Mouse (Mus musculus): Measurements from ENCODE around the gene Nsg2. TPM values are rescaled to one million over a fixed set of nuclear protein-coding genes. Genes with fewer than 3 reads are reported as not detected.
"Not testable (repeated sequence)": the region's sequence is repeated elsewhere in the genome, so short reads cannot be mapped to it uniquely, and the experiment has no call there.

Gene Nsg2
- polyA plus RNA-seq, 2 experiments, result 3.2 to 17.5 TPM

- DNase-seq (ENCODE audit: low spot score) (no peak), ATAC-seq (ENCODE audit: low FRiP score, low read depth) (no peak)
- no peak overlapping the region for H3K4me3 ChIP-seq (replicated peaks; ENCODE audit: low read length)
- H3K27me3 ChIP-seq (ENCODE audit: control insufficient read depth, insufficient read depth, low read length), result no peaks in the 10 kb centered on the region
- H3K4me2 ChIP-seq (replicated peaks; ENCODE audit: low read depth, low read length, severe bottlenecking), result no peak overlapping the region
- TF ChIP-seq POLR2A (IDR thresholded peaks at IDR 0.05; ENCODE audit: borderline replicate concordance, extremely low read depth, insufficient read depth, insufficient read length), result no peak
- H3K9me3 ChIP-seq (ENCODE audit: control insufficient read depth, low read length), result no peaks in the 10 kb centered on the region
- no peak overlapping the region for H3K9ac ChIP-seq (ENCODE audit: low read depth, low read length, severe bottlenecking)
- no peak overlapping the region for H3K27ac ChIP-seq (replicated peaks; ENCODE audit: low read depth, low read length)
- H3K4me1 ChIP-seq (ENCODE audit: control insufficient read depth, insufficient read depth, low read length), result no peaks in the 10 kb centered on the region
- WGBS, result 53% methylated on average over 8 of the region's 8 CpGs
- H3K36me3 ChIP-seq (ENCODE audit: control insufficient read depth, insufficient read depth, low read length), result no peaks in the 10 kb centered on the region
Measured at GRCm38 (mm10) chr11:31974826-31975225, 25.4 kb upstream of the Nsg2 start.

GRCm38 (mm10) chr11:31975678-31976077, 24.6 kb upstream of the Nsg2 start:
- Histone ChIP-seq H3K4me1 (ENCODE audit: control insufficient read depth, insufficient read depth, low read length) (no peaks in the 10 kb centered on the region), H3K4me2 (replicated peaks; ENCODE audit: low read depth, low read length, severe bottlenecking) (no peak overlapping the region), H3K9ac (ENCODE audit: low read depth, low read length, severe bottlenecking) (no peak overlapping the region), H3K4me3 (replicated peaks; ENCODE audit: low read length) (no peak overlapping the region), H3K9me3 (ENCODE audit: control insufficient read depth, low read length) (no peaks in the 10 kb centered on the region), H3K36me3 (ENCODE audit: control insufficient read depth, insufficient read depth, low read length) (no peaks in the 10 kb centered on the region), H3K27me3 (ENCODE audit: control insufficient read depth, insufficient read depth, low read length) (no peaks in the 10 kb centered on the region), H3K27ac (replicated peaks; ENCODE audit: low read depth, low read length) (no peak overlapping the region)
- no peak for DNase-seq (ENCODE audit: low spot score)
- no peak for ATAC-seq (ENCODE audit: low FRiP score, low read depth)
- no peak for TF ChIP-seq POLR2A (IDR thresholded peaks at IDR 0.05; ENCODE audit: borderline replicate concordance, extremely low read depth, insufficient read depth, insufficient read length)
- WGBS, result 78% methylated on average over 5 of the region's 5 CpGs

- Histone ChIP-seq H3K27ac (replicated peaks; ENCODE audit: low read depth, low read length) (no peak overlapping the region), H3K9me3 (ENCODE audit: control insufficient read depth, low read length) (no peaks in the 10 kb centered on the region), H3K4me3 (replicated peaks; ENCODE audit: low read length) (no peak overlapping the region), H3K36me3 (ENCODE audit: control insufficient read depth, insufficient read depth, low read length) (no peaks in the 10 kb centered on the region), H3K27me3 (ENCODE audit: control insufficient read depth, insufficient read depth, low read length) (no peaks in the 10 kb centered on the region), H3K9ac (ENCODE audit: low read depth, low read length, severe bottlenecking) (no peak overlapping the region), H3K4me1 (ENCODE audit: control insufficient read depth, insufficient read depth, low read length) (no peaks in the 10 kb centered on the region), H3K4me2 (replicated peaks; ENCODE audit: low read depth, low read length, severe bottlenecking) (no peak overlapping the region)
- ATAC-seq (ENCODE audit: low FRiP score, low read depth), result no peak
- no peak for TF ChIP-seq POLR2A (IDR thresholded peaks at IDR 0.05; ENCODE audit: borderline replicate concordance, extremely low read depth, insufficient read depth, insufficient read length)
- WGBS, result 71% methylated on average over 5 of the region's 5 CpGs
- no peak for DNase-seq (ENCODE audit: low spot score)
Measured at GRCm38 (mm10) chr11:31976137-31976536, 24.1 kb upstream of the Nsg2 start.

GRCm38 (mm10) chr11:31980089-31980488, 20.2 kb upstream of the Nsg2 start:
- H3K9me3 ChIP-seq (ENCODE audit: control insufficient read depth, low read length); H3K9ac ChIP-seq (ENCODE audit: low read depth, low read length, severe bottlenecking); H3K4me3 ChIP-seq (replicated peaks; ENCODE audit: low read length); H3K4me1 ChIP-seq (ENCODE audit: control insufficient read depth, insufficient read depth, low read length); H3K27ac ChIP-seq (replicated peaks; ENCODE audit: low read depth, low read length); H3K27me3 ChIP-seq (ENCODE audit: control insufficient read depth, insufficient read depth, low read length); ATAC-seq (ENCODE audit: low FRiP score, low read depth); H3K4me2 ChIP-seq (replicated peaks; ENCODE audit: low read depth, low read length, severe bottlenecking); DNase-seq (ENCODE audit: low spot score); H3K36me3 ChIP-seq (ENCODE audit: control insufficient read depth, insufficient read depth, low read length): not testable (repeated sequence)
- 94% methylated on average over 5 of the region's 5 CpGs for WGBS

GRCm38 (mm10) chr11:31981830-31982229, 18.4 kb upstream of the Nsg2 start:
- Histone ChIP-seq H3K4me2 (replicated peaks; ENCODE audit: low read depth, low read length, severe bottlenecking) (no peak overlapping the region), H3K27me3 (ENCODE audit: control insufficient read depth, insufficient read depth, low read length) (no peaks in the 10 kb centered on the region), H3K36me3 (ENCODE audit: control insufficient read depth, insufficient read depth, low read length) (no peaks in the 10 kb centered on the region), H3K4me3 (replicated peaks; ENCODE audit: low read length) (no peak overlapping the region), H3K4me1 (ENCODE audit: control insufficient read depth, insufficient read depth, low read length) (no peaks in the 10 kb centered on the region), H3K9me3 (ENCODE audit: control insufficient read depth, low read length) (no peaks in the 10 kb centered on the region), H3K27ac (replicated peaks; ENCODE audit: low read depth, low read length) (no peak overlapping the region), H3K9ac (ENCODE audit: low read depth, low read length, severe bottlenecking) (no peak overlapping the region)
- WGBS, result 88% methylated on average over 7 of the region's 7 CpGs
- ATAC-seq (ENCODE audit: low FRiP score, low read depth) (no peak), DNase-seq (ENCODE audit: low spot score) (no peak)
- no peak for TF ChIP-seq POLR2A (IDR thresholded peaks at IDR 0.05; ENCODE audit: borderline replicate concordance, extremely low read depth, insufficient read depth, insufficient read length)

- not testable (repeated sequence) for H3K9me3 ChIP-seq (ENCODE audit: control insufficient read depth, low read length); H3K27me3 ChIP-seq (ENCODE audit: control insufficient read depth, insufficient read depth, low read length); ATAC-seq (ENCODE audit: low FRiP score, low read depth); H3K9ac ChIP-seq (ENCODE audit: low read depth, low read length, severe bottlenecking); H3K4me1 ChIP-seq (ENCODE audit: control insufficient read depth, insufficient read depth, low read length); H3K4me3 ChIP-seq (replicated peaks; ENCODE audit: low read length); DNase-seq (ENCODE audit: low spot score); H3K27ac ChIP-seq (replicated peaks; ENCODE audit: low read depth, low read length); H3K36me3 ChIP-seq (ENCODE audit: control insufficient read depth, insufficient read depth, low read length); H3K4me2 ChIP-seq (replicated peaks; ENCODE audit: low read depth, low read length, severe bottlenecking)
- WGBS, result 88% methylated on average over 13 of the region's 13 CpGs
Measured at GRCm38 (mm10) chr11:31982247-31982943, 17.9 kb upstream of the Nsg2 start.

All from limb, embryonic 14.5 days (tissue).